Mouse (Mus musculus): ENCODE measurements at regions not wholly inside any gene's neighbourhood (a gene's known extent, or its start where the extent isn't known, plus 50 kb on each side); places are given as distances from the start of the nearest gene placed in this dataset.
A peak's percentile ranks its signal among the peaks of the same experiment; 100 is the strongest.
"Not testable (repeated sequence)": the region's sequence is repeated elsewhere in the genome, so short reads cannot be mapped to it uniquely, and the experiment has no call there.

GRCm38 (mm10) chr16:77759997-77760396 lies 158.1 kb upstream of the Gm11146 start:
- peak overlapping the region; percentile 15; the same call in 1 of the 2 replicates for H3K4me2 ChIP-seq (ENCODE audit: low read length)
- no peaks in the 10 kb centered on the region for H3K9me3 ChIP-seq (ENCODE audit: control insufficient read depth, low read length)
- H3K27ac ChIP-seq (replicated peaks; ENCODE audit: low read depth, low read length): peak overlapping the region; percentile 78
- ATAC-seq (ENCODE audit: low FRiP score, low TSS enrichment) (no peak), DNase-seq (peak; percentile 61)
- H3K27me3 ChIP-seq (ENCODE audit: control insufficient read depth, insufficient read depth, low read length): no peaks in the 10 kb centered on the region
- H3K4me1 ChIP-seq (ENCODE audit: control insufficient read depth, insufficient read depth, low read length): no peaks in the 10 kb centered on the region
- H3K9ac ChIP-seq (replicated peaks; ENCODE audit: low read length): no peak overlapping the region; the same call in 1 of the 2 replicates
- no peaks in the 10 kb centered on the region for H3K36me3 ChIP-seq (ENCODE audit: control insufficient read depth, insufficient read depth, low read length)
- 64% methylated on average over 10 of the region's 10 CpGs for WGBS
- H3K4me3 ChIP-seq (replicated peaks; ENCODE audit: low read depth, low read length): no peak overlapping the region

- DNase-seq: no peak
- no peaks in the 10 kb centered on the region for H3K4me1 ChIP-seq (ENCODE audit: control insufficient read depth, insufficient read depth, low read length)
- WGBS: 90% methylated on average over 6 of the region's 6 CpGs
- no peaks in the 10 kb centered on the region for H3K27me3 ChIP-seq (ENCODE audit: control insufficient read depth, insufficient read depth, low read length)
- no peak overlapping the region for H3K4me2 ChIP-seq (ENCODE audit: low read length)
- no peak overlapping the region for H3K4me3 ChIP-seq (replicated peaks; ENCODE audit: low read depth, low read length)
- no peaks in the 10 kb centered on the region for H3K36me3 ChIP-seq (ENCODE audit: control insufficient read depth, insufficient read depth, low read length)
- no peaks in the 10 kb centered on the region for H3K9me3 ChIP-seq (ENCODE audit: control insufficient read depth, low read length)
- ATAC-seq (ENCODE audit: low FRiP score, low TSS enrichment): no peak
- H3K27ac ChIP-seq (replicated peaks; ENCODE audit: low read depth, low read length): no peak overlapping the region
- no peak overlapping the region for H3K9ac ChIP-seq (replicated peaks; ENCODE audit: low read length)
These were observed 153.0 kb upstream of the Gm11146 start for GRCm38 (mm10) chr16:77754882-77755281.

- WGBS: 88% methylated on average over 2 of the region's 2 CpGs
These were observed 147.6 kb upstream of the Gm11146 start for GRCm38 (mm10) chr16:77749474-77749873.

GRCm38 (mm10) chr16:77743838-77744237 lies 141.9 kb upstream of the Gm11146 start:
- no peak overlapping the region for H3K9ac ChIP-seq (replicated peaks; ENCODE audit: low read length)
- no peak overlapping the region for H3K27ac ChIP-seq (replicated peaks; ENCODE audit: low read depth, low read length)
- H3K9me3 ChIP-seq (ENCODE audit: control insufficient read depth, low read length): no peaks in the 10 kb centered on the region
- 0 out of 2 replicates have a peak, but pooled peaks cover 2% of the 10 kb centered on the region for H3K4me1 ChIP-seq (ENCODE audit: control insufficient read depth, insufficient read depth, low read length)
- no peak overlapping the region for H3K4me2 ChIP-seq (ENCODE audit: low read length)
- DNase-seq (no peak), ATAC-seq (ENCODE audit: low FRiP score, low TSS enrichment) (no peak)
- no peaks in the 10 kb centered on the region for H3K27me3 ChIP-seq (ENCODE audit: control insufficient read depth, insufficient read depth, low read length)
- 85% methylated on average over 6 of the region's 6 CpGs for WGBS
- no peaks in the 10 kb centered on the region for H3K36me3 ChIP-seq (ENCODE audit: control insufficient read depth, insufficient read depth, low read length)
- no peak overlapping the region for H3K4me3 ChIP-seq (replicated peaks; ENCODE audit: low read depth, low read length)

More at GRCm38 (mm10) chr16:77749474-77749873, 147.6 kb upstream of the Gm11146 start:
- no peak for DNase-seq
- H3K27me3 ChIP-seq (ENCODE audit: control insufficient read depth, insufficient read depth, low read length): no peaks in the 10 kb centered on the region
- H3K9ac ChIP-seq (replicated peaks; ENCODE audit: low read length): no peak overlapping the region
- no peaks in the 10 kb centered on the region for H3K4me1 ChIP-seq (ENCODE audit: control insufficient read depth, insufficient read depth, low read length)
- H3K27ac ChIP-seq (replicated peaks; ENCODE audit: low read depth, low read length): no peak overlapping the region
- no peak overlapping the region for H3K4me2 ChIP-seq (ENCODE audit: low read length)
- ATAC-seq (ENCODE audit: low FRiP score, low TSS enrichment): no peak
- no peak overlapping the region for H3K4me3 ChIP-seq (replicated peaks; ENCODE audit: low read depth, low read length)
- no peaks in the 10 kb centered on the region for H3K36me3 ChIP-seq (ENCODE audit: control insufficient read depth, insufficient read depth, low read length)
- no peaks in the 10 kb centered on the region for H3K9me3 ChIP-seq (ENCODE audit: control insufficient read depth, low read length)

- Histone ChIP-seq H3K36me3 (ENCODE audit: control insufficient read depth, insufficient read depth, low read length) (no peaks in the 10 kb centered on the region), H3K9me3 (ENCODE audit: control insufficient read depth, low read length) (no peaks in the 10 kb centered on the region; the same call in 1 of the 2 replicates), H3K4me1 (ENCODE audit: control insufficient read depth, insufficient read depth, low read length) (0 out of 2 replicates have a peak, but pooled peaks cover 2% of the 10 kb centered on the region), H3K9ac (replicated peaks; ENCODE audit: low read length) (no peak overlapping the region), H3K4me2 (ENCODE audit: low read length) (no peak overlapping the region), H3K27ac (replicated peaks; ENCODE audit: low read depth, low read length) (no peak overlapping the region), H3K27me3 (ENCODE audit: control insufficient read depth, insufficient read depth, low read length) (no peaks in the 10 kb centered on the region), H3K4me3 (replicated peaks; ENCODE audit: low read depth, low read length) (no peak overlapping the region)
- no peak for ATAC-seq (ENCODE audit: low FRiP score, low TSS enrichment)
- no peak for DNase-seq
- WGBS: 52% methylated on average over 1 of the region's 1 CpGs
These were observed 136.9 kb upstream of the Gm11146 start for GRCm38 (mm10) chr16:77738821-77739220.

- Histone ChIP-seq H3K9me3 (ENCODE audit: control insufficient read depth, low read length) (no peaks in the 10 kb centered on the region), H3K27ac (replicated peaks; ENCODE audit: low read depth, low read length) (no peak overlapping the region), H3K27me3 (ENCODE audit: control insufficient read depth, insufficient read depth, low read length) (no peaks in the 10 kb centered on the region), H3K36me3 (ENCODE audit: control insufficient read depth, insufficient read depth, low read length) (no peaks in the 10 kb centered on the region), H3K4me1 (ENCODE audit: control insufficient read depth, insufficient read depth, low read length) (no peaks in the 10 kb centered on the region), H3K4me2 (ENCODE audit: low read length) (no peak overlapping the region), H3K9ac (replicated peaks; ENCODE audit: low read length) (no peak overlapping the region), H3K4me3 (replicated peaks; ENCODE audit: low read depth, low read length) (no peak overlapping the region)
- ATAC-seq (ENCODE audit: low FRiP score, low TSS enrichment): no peak
- 95% methylated on average over 2 of the region's 2 CpGs for WGBS
- DNase-seq: no peak
These were observed 117.5 kb upstream of the Gm11146 start for GRCm38 (mm10) chr16:77719377-77719776.

GRCm38 (mm10) chr16:77717766-77718165 lies 115.9 kb upstream of the Gm11146 start:
- H3K4me1 ChIP-seq (ENCODE audit: control insufficient read depth, insufficient read depth, low read length); H3K27ac ChIP-seq (replicated peaks; ENCODE audit: low read depth, low read length); H3K36me3 ChIP-seq (ENCODE audit: control insufficient read depth, insufficient read depth, low read length); H3K27me3 ChIP-seq (ENCODE audit: control insufficient read depth, insufficient read depth, low read length); H3K9ac ChIP-seq (replicated peaks; ENCODE audit: low read length); H3K4me3 ChIP-seq (replicated peaks; ENCODE audit: low read depth, low read length); DNase-seq; H3K4me2 ChIP-seq (ENCODE audit: low read length); H3K9me3 ChIP-seq (ENCODE audit: control insufficient read depth, low read length); ATAC-seq (ENCODE audit: low FRiP score, low TSS enrichment): not testable (repeated sequence)
- 95% methylated on average over 3 of the region's 3 CpGs for WGBS

- no peak overlapping the region for H3K27ac ChIP-seq (replicated peaks; ENCODE audit: low read depth, low read length)
- no peak overlapping the region for H3K4me2 ChIP-seq (ENCODE audit: low read length)
- H3K36me3 ChIP-seq (ENCODE audit: control insufficient read depth, insufficient read depth, low read length): no peaks in the 10 kb centered on the region
- WGBS: 93% methylated on average over 6 of the region's 6 CpGs
- H3K9ac ChIP-seq (replicated peaks; ENCODE audit: low read length): no peak overlapping the region
- H3K9me3 ChIP-seq (ENCODE audit: control insufficient read depth, low read length): no peaks in the 10 kb centered on the region
- DNase-seq (no peak), ATAC-seq (ENCODE audit: low FRiP score, low TSS enrichment) (no peak)
- H3K4me1 ChIP-seq (ENCODE audit: control insufficient read depth, insufficient read depth, low read length): no peaks in the 10 kb centered on the region
- H3K4me3 ChIP-seq (replicated peaks; ENCODE audit: low read depth, low read length): no peak overlapping the region
- H3K27me3 ChIP-seq (ENCODE audit: control insufficient read depth, insufficient read depth, low read length): no peaks in the 10 kb centered on the region
These were observed 102.8 kb upstream of the Gm11146 start for GRCm38 (mm10) chr16:77704726-77705125.

- H3K27ac ChIP-seq (replicated peaks; ENCODE audit: low read depth, low read length): no peak overlapping the region
- no peaks in the 10 kb centered on the region for H3K4me1 ChIP-seq (ENCODE audit: control insufficient read depth, insufficient read depth, low read length)
- H3K4me3 ChIP-seq (replicated peaks; ENCODE audit: low read depth, low read length): no peak overlapping the region
- 85% methylated on average over 1 of the region's 1 CpGs for WGBS
- H3K9me3 ChIP-seq (ENCODE audit: control insufficient read depth, low read length): no peaks in the 10 kb centered on the region
- H3K36me3 ChIP-seq (ENCODE audit: control insufficient read depth, insufficient read depth, low read length): no peaks in the 10 kb centered on the region
- H3K9ac ChIP-seq (replicated peaks; ENCODE audit: low read length): no peak overlapping the region
- DNase-seq (no peak), ATAC-seq (ENCODE audit: low FRiP score, low TSS enrichment) (no peak)
- H3K4me2 ChIP-seq (ENCODE audit: low read length): no peak overlapping the region
- H3K27me3 ChIP-seq (ENCODE audit: control insufficient read depth, insufficient read depth, low read length): no peaks in the 10 kb centered on the region
These were observed 93.5 kb upstream of the Gm11146 start for GRCm38 (mm10) chr16:77695443-77695842.
